Mouse (Mus musculus) cortical plate, adult 2 months (tissue): ENCODE data around the gene Crb1.

Experiments used
- CTCF ChIP-seq: fragments of 200-500 bp; IDR thresholded peaks from 2 replicates; pipeline ENCODE4 v1.5.1; 2011; ENCODE audit warnings: mild to moderate bottlenecking, control low read depth, low read length; ENCODE audit not compliant: insufficient read depth; ENCODE audit errors: extremely low read depth
- POLR2A ChIP-seq: fragments of 200-500 bp; IDR thresholded peaks from 2 replicates; pipeline ENCODE4 v1.6.1; 2011; ENCODE audit warnings: mild to moderate bottlenecking, low read length, control low read depth; ENCODE audit not compliant: insufficient read depth; ENCODE audit errors: extremely low read depth

GRCm38 (mm10) chr1:139425006-139425405, 48.1 kb upstream of the Crb1 start:
- TF ChIP-seq CTCF (no peak), POLR2A (no peak)
